ENCODE assay signal across 12 mouse cellular contexts in genomic region chr12:26567435-26567834, GRCm38 (mm10).
"Had no signal": no experiment of that assay in that cellular context is flagged by ENCODE, and none has a peak within 500 bp of the region (broad histone marks: within the 10 kb centered on the region; RNA-seq: fewer than 3 reads in every experiment).

No protein-coding gene starts in this region.

- H3K27me3 ChIP-seq: midbrain, embryonic 13.5 days had no signal

- DNase-seq: kidney, adult 9 months; kidney, postnatal 14 days; lung, adult 2 months; lung, postnatal 36 days; right cerebral cortex, postnatal 25 days; thymus, postnatal 4 days had no signal

- H3K4me1 ChIP-seq: limb, embryonic 10.5 days; midbrain, embryonic 13.5 days had no signal

- H3K9me3 ChIP-seq: limb, embryonic 10.5 days; midbrain, embryonic 13.5 days had no signal

- H3K4me2 ChIP-seq: midbrain, embryonic 13.5 days had no signal

- H3K27ac ChIP-seq: left cerebral cortex, adult 2 months; limb, embryonic 10.5 days; liver, embryonic 14.5 days; midbrain, embryonic 13.5 days; stomach, postnatal 0 days had no signal

- H3K9ac ChIP-seq: liver, embryonic 14.5 days; midbrain, embryonic 13.5 days had no signal

- H3K36me3 ChIP-seq: limb, embryonic 10.5 days; midbrain, embryonic 13.5 days had no signal

- ATAC-seq: lung, postnatal 0 days; midbrain, embryonic 13.5 days had no signal

- H3K4me3 ChIP-seq: left cerebral cortex, adult 2 months; limb, embryonic 10.5 days; midbrain, embryonic 13.5 days had no signal
